ENCODE assay signal across 9 mouse cellular contexts in the genomic region with DNA sequence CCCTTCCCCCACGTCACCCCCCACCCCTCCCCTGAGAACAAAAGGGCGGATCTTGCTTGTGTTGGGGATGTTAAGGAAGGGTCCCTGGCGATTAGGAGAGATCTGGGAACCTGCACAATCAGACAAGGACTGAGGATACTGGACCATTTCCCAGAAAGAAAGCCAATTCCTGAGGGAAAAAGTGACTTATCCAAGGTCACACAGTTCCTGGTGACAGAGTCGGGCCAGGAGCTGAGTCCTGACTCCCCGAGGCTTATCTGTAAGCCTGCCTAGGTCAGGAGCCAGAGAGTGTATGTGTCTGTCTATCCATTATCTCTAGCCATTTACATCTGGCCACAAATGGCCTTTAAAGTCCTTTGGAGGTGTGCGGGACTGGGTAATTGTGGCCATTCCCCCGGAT. TPM values are rescaled to one million over a fixed set of nuclear protein-coding genes. Genes with fewer than 3 reads are reported as not detected.
DNase-seq lines count a peak whose midpoint lies in the region; ATAC-seq and TF ChIP-seq lines count a peak whose summit lies in the region.
"Had no signal": no experiment of that assay in that cellular context is flagged by ENCODE, and none has a peak within 500 bp of the region (broad histone marks: within the 10 kb centered on the region; RNA-seq: fewer than 3 reads in every experiment).

No protein-coding gene starts in this region.

- H3K27me3 ChIP-seq in cerebellum, adult 2 months (ENCODE audit: control insufficient read depth, insufficient read depth, low read length), result no peaks in the 10 kb centered on the region
- H3K27me3 ChIP-seq in testis, adult 2 months (ENCODE audit: control insufficient read depth, insufficient read depth, low read length), result no peaks in the 10 kb centered on the region; the same call in 1 of the 2 replicates
- peaks cover 44% of the 10 kb centered on the region for H3K27me3 ChIP-seq in liver, embryonic 15.5 days

- no peak overlapping the region for H3K9ac ChIP-seq in liver, embryonic 15.5 days

- peaks cover 25% of the 10 kb centered on the region for H3K4me1 ChIP-seq in cerebellum, adult 2 months (ENCODE audit: control insufficient read depth, insufficient read depth, low read length)
- H3K4me1 ChIP-seq in testis, adult 2 months (ENCODE audit: control insufficient read depth, insufficient read depth, low read length), result peaks cover 6% of the 10 kb centered on the region
- H3K4me1 ChIP-seq in liver, embryonic 15.5 days (replicated peaks), result peaks cover 3% of the 10 kb centered on the region; the same call in 1 of the 2 replicates

- peak overlapping the region; percentile 75 for H3K4me3 ChIP-seq in cerebellum, adult 2 months (replicated peaks; ENCODE audit: insufficient read depth, low read depth, low read length)
- peak overlapping the region; percentile 78 for H3K4me3 ChIP-seq in testis, adult 2 months (ENCODE audit: control insufficient read depth, low read depth, low read length)
- peak overlapping the region; percentile 48 for H3K4me3 ChIP-seq in liver, embryonic 15.5 days (replicated peaks)

- DNase-seq in cerebellum, adult 2 months, result no peak
- DNase-seq in cerebellum, postnatal 14 days, result no peak
- no peak for DNase-seq in testis, postnatal 10 days (ENCODE audit: low spot score)
- no peak for DNase-seq in left cerebral cortex, adult 8-10 months (ENCODE audit: low spot score in 2 of 2)
- no peak for DNase-seq in gastrocnemius, postnatal 4 days (ENCODE audit: low spot score in 2 of 2)

- no peak overlapping the region for H3K27ac ChIP-seq in cerebellum, adult 2 months (ENCODE audit: insufficient read depth, low read length)
- H3K27ac ChIP-seq in testis, adult 2 months (ENCODE audit: control insufficient read depth, insufficient read depth, low read depth, low read length), result peak overlapping the region; percentile 5; the same call in 1 of the 2 replicates
- no peak overlapping the region for H3K27ac ChIP-seq in liver, embryonic 15.5 days (replicated peaks)

- H3K36me3 ChIP-seq in testis, adult 2 months (ENCODE audit: control insufficient read depth, insufficient read depth, low read length), result no peaks in the 10 kb centered on the region
- H3K36me3 ChIP-seq in liver, embryonic 15.5 days (replicated peaks), result no peaks in the 10 kb centered on the region

- peak overlapping the region; percentile 63 for H3K4me2 ChIP-seq in liver, embryonic 15.5 days

- WGBS in cerebellum, adult 2 months, result 27% methylated on average over 7 of the region's 7 CpGs
- 18% methylated on average over 7 of the region's 7 CpGs for WGBS in liver, embryonic 15.5 days (ENCODE audit: insufficient replicate concordance)

- TF ChIP-seq POLR2A in cerebellum, adult 2 months (IDR thresholded peaks at IDR 0.05; ENCODE audit: borderline replicate concordance, insufficient read depth, low read length), result no peak
- TF ChIP-seq POLR2A in testis, adult 2 months (IDR thresholded peaks at IDR 0.05; ENCODE audit: control insufficient read depth, low read depth, low read length), result no peak

- no peak for ATAC-seq in liver, embryonic 15.5 days (ENCODE audit: insufficient read depth)
- no peak for ATAC-seq in erythroid progenitor cell, adult 5-6 weeks (replicated peaks; ENCODE audit: low FRiP score, poor library complexity, severe bottlenecking)

- TF ChIP-seq CTCF in cerebellum, adult 2 months (IDR thresholded peaks at IDR 0.05; ENCODE audit: borderline replicate concordance, insufficient read depth, low read depth, low read length), result no peak
- no peak for TF ChIP-seq CTCF in testis, adult 2 months (IDR thresholded peaks at IDR 0.05; ENCODE audit: control insufficient read depth, insufficient read depth, insufficient replicate concordance, low read depth, low read length)

- H3K9me3 ChIP-seq in liver, embryonic 15.5 days (replicated peaks), result no peaks in the 10 kb centered on the region

RNA-seq across cellular contexts. Expression of a gene that starts 0.8 kb away (rescaled TPM):
- 19.7 and 21.6 TPM in 2 replicates for polyA plus RNA-seq in cerebellum, adult 2 months (2012; rRNA removed)
- 13.4 and 18.2 TPM in 2 replicates for polyA plus RNA-seq in testis, adult 2 months (2012; rRNA removed)
- 0.05 and 0.08 TPM in 2 replicates for polyA plus RNA-seq in liver, embryonic 15.5 days (2015; fragmentation: Nextera tagmentation; extraction: Ambion mirVana)
- 10 to 100 TPM; 84.4 to 96.0 (median 89.1) TPM for total RNA-seq in left cerebral cortex, adult 8-10 months (2022)
- not detected in 2 replicates for total RNA-seq in erythroid progenitor cell, adult 5-6 weeks (2015; ENCODE audit: low replicate concordance)
- not detected in 2 replicates for total RNA-seq in erythroid progenitor cell, adult 5-6 weeks (2017; ENCODE audit: low replicate concordance)
- total RNA-seq in gastrocnemius, postnatal 4 days (2021), result 1 to 10 TPM; 7.1 to 7.5 TPM
- total RNA-seq: hematopoietic stem cell, adult 5-6 weeks had no signal

Comparison
In these comparisons a context has a peak if more than half of its experiments do, and no peak if none do; other contexts are left out.
1. RNA of a gene that starts 0.8 kb away (total RNA-seq): 84.4 to 96.0 TPM in left cerebral cortex, adult 8-10 months; 7.1 to 7.5 TPM in gastrocnemius, postnatal 4 days and not detected in erythroid progenitor cell, adult 5-6 weeks; every median in the first group is over 10 times any median in the second.
2. Peak in every context shown above with its lines, with median percentiles within 50 percentile points of each other: H3K4me3 ChIP-seq.